Mouse (Mus musculus): ENCODE results near the gene Ramp3. TPM values are rescaled to one million over a fixed set of nuclear protein-coding genes. Genes with fewer than 3 reads are reported as not detected.

The Ramp3 gene
- polyA plus RNA-seq, 1 experiment = 40.1 TPM

DNA sequence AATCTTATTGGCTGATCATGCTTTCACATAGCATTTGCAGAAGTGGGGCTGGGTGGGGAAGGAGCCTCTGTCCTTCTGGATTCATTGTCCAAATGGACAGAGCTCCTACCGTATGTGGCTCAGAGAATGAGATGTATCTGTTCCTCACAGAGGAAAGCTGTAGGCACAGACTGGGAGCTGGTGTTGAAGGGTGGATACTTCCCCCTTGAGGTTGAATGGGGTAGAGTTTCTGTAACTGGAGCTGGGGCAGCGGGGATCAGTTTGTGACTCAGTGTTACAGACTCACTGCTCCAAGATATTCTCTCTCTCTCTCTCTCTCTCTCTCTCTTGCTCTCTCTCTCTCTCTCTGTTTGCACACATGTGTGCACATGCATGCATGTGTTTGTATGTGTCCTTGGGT, 11.7 kb downstream of the Ramp3 start:
- no peak overlapping the region for H3K27ac ChIP-seq (ENCODE audit: insufficient read depth, low read depth, low read length)
- 68% methylated on average over 2 of the region's 2 CpGs for WGBS
- H3K36me3 ChIP-seq (ENCODE audit: control insufficient read depth, insufficient read depth, low read length) = no peaks in the 10 kb centered on the region
- TF ChIP-seq POLR2A (IDR thresholded peaks at IDR 0.05; ENCODE audit: low read depth, low read length) (no peak), CTCF (conservative IDR thresholded peaks at IDR 0.05; ENCODE audit: insufficient read depth, insufficient read length, low read depth, low read length) (no peak)
- peaks cover 19% of the 10 kb centered on the region for H3K4me1 ChIP-seq (ENCODE audit: control insufficient read depth, insufficient read depth, low read length)
- H3K27me3 ChIP-seq (replicated peaks; ENCODE audit: control insufficient read depth, insufficient read depth, low read length) = no peaks in the 10 kb centered on the region
- no peak overlapping the region for H3K4me3 ChIP-seq (ENCODE audit: insufficient read depth, low read depth, low read length)
- DNase-seq = no peak

DNA sequence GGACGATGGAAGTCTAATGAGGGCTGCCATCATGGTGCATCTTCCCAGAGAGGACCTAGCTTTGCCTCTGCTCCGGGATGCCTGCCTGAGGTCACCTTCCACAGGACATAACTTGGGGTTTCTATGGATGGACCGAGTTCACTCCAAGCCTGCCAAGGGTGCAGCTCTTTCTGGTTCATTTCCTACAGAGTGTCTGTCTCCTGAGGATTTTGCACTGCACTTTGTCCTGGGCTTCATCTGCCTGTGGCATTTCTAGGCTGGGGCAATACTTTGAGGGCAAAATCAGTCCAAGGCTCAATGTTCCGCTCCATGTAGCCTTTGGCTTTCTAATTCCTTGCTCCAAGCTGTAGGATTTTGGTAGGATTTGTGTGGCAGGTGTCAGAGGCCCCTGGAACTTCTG, 12.5 kb downstream of the Ramp3 start:
- Histone ChIP-seq H3K27ac (ENCODE audit: insufficient read depth, low read depth, low read length) (0 out of 2 replicates have a peak overlapping the region, but pooled peaks have one; percentile 36), H3K4me3 (ENCODE audit: insufficient read depth, low read depth, low read length) (no peak overlapping the region), H3K27me3 (replicated peaks; ENCODE audit: control insufficient read depth, insufficient read depth, low read length) (no peaks in the 10 kb centered on the region), H3K36me3 (ENCODE audit: control insufficient read depth, insufficient read depth, low read length) (no peaks in the 10 kb centered on the region), H3K4me1 (ENCODE audit: control insufficient read depth, insufficient read depth, low read length) (peaks cover 21% of the 10 kb centered on the region)
- 66% methylated on average over 4 of the region's 4 CpGs for WGBS
- TF ChIP-seq POLR2A (IDR thresholded peaks at IDR 0.05; ENCODE audit: low read depth, low read length) = no peak
- TF ChIP-seq CTCF (conservative IDR thresholded peaks at IDR 0.05; ENCODE audit: insufficient read depth, insufficient read length, low read depth, low read length) = no peak
- peak; percentile 89 for DNase-seq

DNA sequence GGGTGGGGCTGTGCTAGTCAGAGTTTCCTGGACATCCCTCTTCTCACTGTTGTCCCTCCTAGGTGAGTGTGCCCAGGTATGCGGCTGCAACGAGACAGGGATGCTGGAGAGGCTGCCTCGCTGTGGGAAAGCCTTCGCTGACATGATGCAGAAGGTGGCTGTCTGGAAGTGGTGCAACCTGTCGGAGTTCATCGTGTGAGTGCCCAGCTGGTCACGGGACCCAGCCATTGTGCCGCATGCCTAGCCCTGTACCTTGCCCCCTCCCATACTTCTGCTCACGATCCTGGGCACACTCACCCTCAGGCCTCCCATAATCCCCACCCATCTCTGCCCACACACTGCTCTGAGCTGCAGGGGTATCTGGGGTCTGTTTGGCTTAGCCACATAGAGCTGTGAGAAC, 16.4 kb downstream of the Ramp3 start:
- TF ChIP-seq CTCF (conservative IDR thresholded peaks at IDR 0.05; ENCODE audit: insufficient read depth, insufficient read length, low read depth, low read length) (no peak), POLR2A (IDR thresholded peaks at IDR 0.05; ENCODE audit: low read depth, low read length) (no peak)
- peaks cover 33% of the 10 kb centered on the region for H3K4me1 ChIP-seq (ENCODE audit: control insufficient read depth, insufficient read depth, low read length)
- H3K27ac ChIP-seq (ENCODE audit: insufficient read depth, low read depth, low read length) = peak overlapping the region; percentile 12
- H3K27me3 ChIP-seq (replicated peaks; ENCODE audit: control insufficient read depth, insufficient read depth, low read length) = no peaks in the 10 kb centered on the region
- H3K36me3 ChIP-seq (ENCODE audit: control insufficient read depth, insufficient read depth, low read length) = no peaks in the 10 kb centered on the region
- no peak overlapping the region for H3K4me3 ChIP-seq (ENCODE audit: insufficient read depth, low read depth, low read length)
- WGBS = 70% methylated on average over 9 of the region's 9 CpGs
- DNase-seq = peak; percentile 45

DNA sequence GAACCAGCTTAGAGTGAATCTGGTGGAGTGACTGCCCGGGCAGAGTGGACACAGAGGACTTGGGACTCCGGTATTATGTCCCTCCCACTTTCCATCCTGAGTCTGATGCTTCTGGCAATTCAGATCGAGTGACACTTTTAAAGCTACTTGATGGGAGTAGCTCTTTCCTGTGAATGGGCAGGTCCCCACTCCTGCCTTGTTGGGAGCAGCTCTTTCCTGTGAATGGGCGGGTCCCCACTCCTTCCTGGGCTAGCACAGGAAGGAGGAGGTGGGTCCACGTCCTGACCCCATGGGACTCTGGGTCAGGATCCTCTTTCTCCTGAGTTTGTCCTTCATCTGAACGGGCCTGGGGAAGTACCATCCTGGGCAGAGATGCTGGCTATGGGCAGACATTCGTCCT, 17.1 kb downstream of the Ramp3 start:
- WGBS = 50% methylated on average over 7 of the region's 7 CpGs
- no peaks in the 10 kb centered on the region for H3K27me3 ChIP-seq (replicated peaks; ENCODE audit: control insufficient read depth, insufficient read depth, low read length)
- DNase-seq = peak; percentile 84
- TF ChIP-seq POLR2A (IDR thresholded peaks at IDR 0.05; ENCODE audit: low read depth, low read length) = no peak
- no peak for TF ChIP-seq CTCF (conservative IDR thresholded peaks at IDR 0.05; ENCODE audit: insufficient read depth, insufficient read length, low read depth, low read length)
- no peak overlapping the region for H3K4me3 ChIP-seq (ENCODE audit: insufficient read depth, low read depth, low read length)
- peaks cover 32% of the 10 kb centered on the region for H3K4me1 ChIP-seq (ENCODE audit: control insufficient read depth, insufficient read depth, low read length)
- H3K36me3 ChIP-seq (ENCODE audit: control insufficient read depth, insufficient read depth, low read length) = no peaks in the 10 kb centered on the region
- H3K27ac ChIP-seq (ENCODE audit: insufficient read depth, low read depth, low read length) = peak overlapping the region; percentile 21; the same call in 1 of the 2 replicates

DNA sequence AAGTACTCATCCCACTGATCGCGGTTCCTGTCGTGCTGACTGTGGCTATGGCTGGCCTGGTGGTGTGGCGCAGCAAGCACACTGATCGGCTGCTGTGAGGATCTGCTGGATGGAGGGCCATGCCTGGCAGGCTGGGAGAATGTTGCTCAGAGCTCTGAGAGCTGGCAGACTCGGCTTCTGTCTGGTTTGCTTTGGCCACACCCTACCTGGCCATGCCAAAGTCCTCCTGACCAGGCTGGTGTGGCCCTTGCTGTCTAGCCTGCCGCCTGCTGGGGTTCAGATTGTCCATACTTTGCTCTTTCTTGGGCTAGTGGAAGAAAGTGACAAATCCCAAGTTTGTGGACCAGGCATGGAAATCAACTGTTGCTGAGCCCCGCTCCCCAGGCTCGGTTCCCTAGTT, 18.3 kb downstream of the Ramp3 start:
- H3K4me3 ChIP-seq (ENCODE audit: insufficient read depth, low read depth, low read length) = no peak overlapping the region
- H3K27me3 ChIP-seq (replicated peaks; ENCODE audit: control insufficient read depth, insufficient read depth, low read length) = no peaks in the 10 kb centered on the region
- H3K36me3 ChIP-seq (ENCODE audit: control insufficient read depth, insufficient read depth, low read length) = no peaks in the 10 kb centered on the region
- peak; percentile 78 for DNase-seq
- no peak for TF ChIP-seq CTCF (conservative IDR thresholded peaks at IDR 0.05; ENCODE audit: insufficient read depth, insufficient read length, low read depth, low read length)
- no peak for TF ChIP-seq POLR2A (IDR thresholded peaks at IDR 0.05; ENCODE audit: low read depth, low read length)
- no peak overlapping the region; the same call in 1 of the 2 replicates for H3K27ac ChIP-seq (ENCODE audit: insufficient read depth, low read depth, low read length)
- 75% methylated on average over 9 of the region's 9 CpGs for WGBS
- peaks cover 22% of the 10 kb centered on the region for H3K4me1 ChIP-seq (ENCODE audit: control insufficient read depth, insufficient read depth, low read length)

DNA sequence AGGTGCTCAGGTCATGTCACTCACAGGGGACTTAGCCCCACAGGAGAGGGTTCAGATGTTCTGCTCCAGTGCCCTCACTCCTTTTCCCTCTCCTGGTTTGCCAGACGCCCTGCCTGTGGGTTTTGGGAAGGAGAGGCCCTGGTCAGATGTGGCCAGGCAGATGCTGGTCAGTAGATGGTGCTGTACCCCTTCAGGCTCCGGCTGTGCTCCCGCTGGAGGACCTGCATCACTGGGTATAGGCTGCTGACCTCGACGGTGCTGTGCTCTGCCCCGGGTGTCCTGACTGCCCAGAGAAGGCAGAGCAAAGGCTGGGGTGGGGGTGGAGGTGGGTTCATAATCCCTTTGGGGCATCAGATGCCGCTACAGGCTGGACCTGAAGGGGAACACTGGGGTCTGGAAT, 19.2 kb downstream of the Ramp3 start:
- 14% methylated on average over 7 of the region's 7 CpGs for WGBS
- TF ChIP-seq POLR2A (IDR thresholded peaks at IDR 0.05; ENCODE audit: low read depth, low read length) (no peak), CTCF (conservative IDR thresholded peaks at IDR 0.05; ENCODE audit: insufficient read depth, insufficient read length, low read depth, low read length) (peak; percentile 65; the same call in 1 of the 2 replicates)

DNA sequence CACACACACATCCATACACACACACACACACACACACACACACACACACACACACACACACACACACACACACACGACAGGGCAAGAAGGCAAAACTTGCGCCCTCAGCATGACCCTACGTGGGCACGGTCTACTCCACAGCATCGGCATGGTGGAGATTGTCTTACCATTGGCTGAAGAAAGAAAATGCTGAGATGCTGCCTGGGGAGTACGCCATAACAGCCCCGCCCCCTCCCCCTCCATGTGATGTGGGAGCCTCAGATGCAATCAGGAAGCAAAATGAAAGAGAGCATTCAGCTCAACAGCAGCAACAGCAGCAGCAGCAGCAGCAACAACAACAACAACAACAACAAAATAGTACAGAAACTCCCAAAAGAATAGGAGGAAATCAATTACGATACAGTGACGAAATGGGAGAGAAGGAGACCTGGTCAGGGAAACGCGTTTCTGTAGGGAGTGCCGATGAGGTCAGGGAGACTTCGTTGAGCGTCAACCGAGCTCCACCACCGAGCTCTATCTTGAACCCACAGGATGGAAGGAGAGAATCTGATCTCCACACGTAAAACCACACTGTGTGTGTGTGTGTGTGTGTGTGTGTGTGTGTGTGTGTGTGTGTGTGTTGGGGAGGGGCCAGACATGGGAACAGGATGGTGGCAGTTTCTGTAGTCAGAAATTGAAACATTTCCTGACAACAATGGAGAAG, 21.5 kb downstream of the Ramp3 start:
- Histone ChIP-seq H3K27ac (ENCODE audit: insufficient read depth, low read depth, low read length) (peak overlapping the region; percentile 87), H3K36me3 (ENCODE audit: control insufficient read depth, insufficient read depth, low read length) (no peaks in the 10 kb centered on the region), H3K4me3 (ENCODE audit: insufficient read depth, low read depth, low read length) (peak overlapping the region; percentile 12; the same call in 1 of the 2 replicates), H3K4me1 (ENCODE audit: control insufficient read depth, insufficient read depth, low read length) (peaks cover 16% of the 10 kb centered on the region), H3K27me3 (replicated peaks; ENCODE audit: control insufficient read depth, insufficient read depth, low read length) (no peaks in the 10 kb centered on the region)
- 58% methylated on average over 17 of the region's 17 CpGs for WGBS
- DNase-seq = peak; percentile 44
- no peak for TF ChIP-seq CTCF (conservative IDR thresholded peaks at IDR 0.05; ENCODE audit: insufficient read depth, insufficient read length, low read depth, low read length)
- no peak for TF ChIP-seq POLR2A (IDR thresholded peaks at IDR 0.05; ENCODE audit: low read depth, low read length)

More for the DNA sequence above, 19.2 kb downstream of the Ramp3 start:
- Histone ChIP-seq H3K27ac (ENCODE audit: insufficient read depth, low read depth, low read length) (no peak overlapping the region), H3K36me3 (ENCODE audit: control insufficient read depth, insufficient read depth, low read length) (no peaks in the 10 kb centered on the region), H3K4me1 (ENCODE audit: control insufficient read depth, insufficient read depth, low read length) (peaks cover 18% of the 10 kb centered on the region), H3K27me3 (replicated peaks; ENCODE audit: control insufficient read depth, insufficient read depth, low read length) (no peaks in the 10 kb centered on the region), H3K4me3 (ENCODE audit: insufficient read depth, low read depth, low read length) (no peak overlapping the region)
- peak; percentile 69 for DNase-seq
